Mouse (Mus musculus) MEL (cell line): ENCODE results near the gene Itga9. TPM values are rescaled to one million over a fixed set of nuclear protein-coding genes. Genes with fewer than 3 reads are reported as not detected.

Experiments used
- DNase-seq: peaks from one replicate; pipeline ENCODE4 v3.0.0; 2011; ENCODE audit warnings: low read depth, low spot score
- H3K27ac ChIP-seq: 2 replicates; pipeline ENCODE4 v1.5.1; 2012; ENCODE audit warnings: low read depth, mild to moderate bottlenecking, control low read depth, low read length, moderate library complexity; ENCODE audit not compliant: control insufficient read depth
- H3K27me3 ChIP-seq, 2 experiments: fragments of 150-350 bp in 1 of 2; sonication (generic) in 1 of 2; 2 replicates each; pipeline ENCODE4 v1.6.1; 2012; ENCODE audit warnings: low read length in 2 of 2, mild to moderate bottlenecking in 2 of 2, improper control_type of control experiment in 1 of 2, moderate library complexity in 1 of 2; ENCODE audit not compliant: insufficient read depth in 2 of 2, control insufficient read depth in 1 of 2
- H3K36me3 ChIP-seq, 2 experiments: 2 replicates each; pipeline ENCODE4 v1.6.1; 2012 to 2014; ENCODE audit warnings: low read length in 2 of 2, improper control_type of control experiment in 1 of 2, inconsistent platforms in 1 of 2, mild to moderate bottlenecking in 1 of 2; ENCODE audit not compliant: insufficient read depth in 2 of 2, control insufficient read depth in 1 of 2
- H3K4me1 ChIP-seq, 2 experiments: fragments of 150-350 bp in 1 of 2; sonication (generic) in 1 of 2; 2 replicates each; pipeline ENCODE4 v1.6.1; 2012; ENCODE audit warnings: low read length in 2 of 2, improper control_type of control experiment in 1 of 2, mild to moderate bottlenecking in 1 of 2; ENCODE audit not compliant: insufficient read depth in 2 of 2, control insufficient read depth in 1 of 2
- H3K4me3 ChIP-seq, 2 experiments: fragments of 150-350 bp in 1 of 2; sonication (generic) in 1 of 2; 2 replicates each; pipeline ENCODE4 v1.5.1; 2012; ENCODE audit warnings: low read depth in 2 of 2, low read length in 2 of 2, mild to moderate bottlenecking in 2 of 2, moderate library complexity in 2 of 2, control low read depth in 1 of 2, improper control_type of control experiment in 1 of 2; ENCODE audit not compliant: control insufficient read depth in 1 of 2, insufficient read depth in 1 of 2
- H3K79me2 ChIP-seq: 2 replicates; pipeline ENCODE4 v1.6.1; 2012; ENCODE audit warnings: mild to moderate bottlenecking, low read length, moderate library complexity; ENCODE audit not compliant: control insufficient read depth, poor library complexity, insufficient read depth
- H3K9ac ChIP-seq: 2 replicates; pipeline ENCODE4 v1.6.1; 2012; ENCODE audit warnings: low read depth, mild to moderate bottlenecking, control low read depth, low read length, moderate library complexity; ENCODE audit not compliant: control insufficient read depth, poor library complexity, severe bottlenecking
- H3K9me3 ChIP-seq: fragments of 150-350 bp; sonication (generic); replicated peaks from 2 replicates; pipeline ENCODE4 v1.6.1; 2012; ENCODE audit warnings: mild to moderate bottlenecking, low read length, improper control_type of control experiment, moderate library complexity; ENCODE audit not compliant: insufficient read depth
- BHLHE40 ChIP-seq: IDR thresholded peaks from 2 replicates; pipeline ENCODE4 v1.6.1; 2012; ENCODE audit warnings: low read depth, mild to moderate bottlenecking, inconsistent platforms, low read length, improper control_type of control experiment, borderline replicate concordance
- CHD1 ChIP-seq: IDR thresholded peaks from 2 replicates; pipeline ENCODE4 v1.6.1; 2012; ENCODE audit warnings: low read depth, mild to moderate bottlenecking, inconsistent platforms, low read length, improper control_type of control experiment
- E2F4 ChIP-seq: IDR thresholded peaks from 2 replicates; pipeline ENCODE4 v1.6.1; 2011; ENCODE audit warnings: low read depth, low read length, improper control_type of control experiment, borderline replicate concordance
- EP300 ChIP-seq, 2 experiments: IDR thresholded peaks; 2 replicates each; pipeline ENCODE4 v1.6.1; 2011; ENCODE audit warnings: improper control_type of control experiment in 2 of 2, low read length in 2 of 2, low read depth in 1 of 2, mild to moderate bottlenecking in 1 of 2
- GABPA ChIP-seq: IDR thresholded peaks from 2 replicates; pipeline ENCODE4 v1.6.1; 2012; ENCODE audit warnings: low read depth, mild to moderate bottlenecking, inconsistent platforms, low read length, improper control_type of control experiment, moderate library complexity
- GATA1 ChIP-seq: IDR thresholded peaks from 2 replicates; pipeline ENCODE4 v1.6.1; 2011; ENCODE audit warnings: low read depth, low read length, improper control_type of control experiment
- HCFC1 ChIP-seq: IDR thresholded peaks from 2 replicates; pipeline ENCODE4 v1.6.1; 2012; ENCODE audit warnings: low read depth, mild to moderate bottlenecking, inconsistent platforms, low read length, improper control_type of control experiment, moderate library complexity
- JUND ChIP-seq: IDR thresholded peaks from 2 replicates; pipeline ENCODE4 v1.6.1; 2011; ENCODE audit warnings: low read depth, mild to moderate bottlenecking, improper control_type of control experiment, low read length
- KAT2A ChIP-seq: conservative IDR thresholded peaks from 2 replicates; pipeline ENCODE4 v1.6.1; 2012; ENCODE audit warnings: low read depth, low read length, improper control_type of control experiment, inconsistent platforms
- MAFK ChIP-seq: IDR thresholded peaks from 2 replicates; pipeline ENCODE4 v1.6.1; 2011; ENCODE audit warnings: low read depth, mild to moderate bottlenecking, low read length, improper control_type of control experiment, borderline replicate concordance
- MAX ChIP-seq: IDR thresholded peaks from 2 replicates; pipeline ENCODE4 v1.6.1; 2011; ENCODE audit warnings: low read length, improper control_type of control experiment
- MEF2A ChIP-seq: IDR thresholded peaks from 2 replicates; pipeline ENCODE4 v1.6.1; 2014; ENCODE audit warnings: low read depth, mild to moderate bottlenecking, inconsistent platforms, low read length, improper control_type of control experiment; ENCODE audit not compliant: poor library complexity, insufficient replicate concordance, severe bottlenecking; ENCODE audit errors: extremely low read depth
- MXI1 ChIP-seq: IDR thresholded peaks from 2 replicates; pipeline ENCODE4 v1.6.1; 2011; ENCODE audit warnings: mild to moderate bottlenecking, low read depth, low read length, improper control_type of control experiment
- MYB ChIP-seq: IDR thresholded peaks from 2 replicates; pipeline ENCODE4 v1.6.1; 2011; ENCODE audit warnings: mild to moderate bottlenecking, low read depth, low read length, improper control_type of control experiment
- MYC ChIP-seq: IDR thresholded peaks from 2 replicates; pipeline ENCODE4 v1.6.1; 2011; ENCODE audit warnings: low read depth, mild to moderate bottlenecking, low read length, improper control_type of control experiment, moderate library complexity
- NELFE ChIP-seq: IDR thresholded peaks from 2 replicates; pipeline ENCODE4 v1.6.1; 2011; ENCODE audit warnings: low read depth, low read length, improper control_type of control experiment
- POLR2AphosphoS2 ChIP-seq: IDR thresholded peaks from 2 replicates; pipeline ENCODE4 v1.6.1; 2011; ENCODE audit warnings: low read length, improper control_type of control experiment
- RCOR1 ChIP-seq: IDR thresholded peaks from 2 replicates; pipeline ENCODE4 v1.6.1; 2012; ENCODE audit warnings: low read depth, mild to moderate bottlenecking, inconsistent platforms, low read length, improper control_type of control experiment
- TAL1 ChIP-seq: IDR thresholded peaks from 2 replicates; pipeline ENCODE4 v1.6.1; 2012; ENCODE audit warnings: mild to moderate bottlenecking, inconsistent platforms, low read length, moderate library complexity, mixed read lengths
- UBTF ChIP-seq: IDR thresholded peaks from 2 replicates; pipeline ENCODE4 v1.6.1; 2012; ENCODE audit warnings: low read depth, mild to moderate bottlenecking, inconsistent platforms, low read length, improper control_type of control experiment, moderate library complexity, borderline replicate concordance; ENCODE audit not compliant: insufficient read depth
- USF2 ChIP-seq, 2 experiments: IDR thresholded peaks; 2 replicates each; pipeline ENCODE4 v1.6.1; 2011 to 2012; ENCODE audit warnings: improper control_type of control experiment in 2 of 2, low read length in 2 of 2, borderline replicate concordance in 1 of 2, inconsistent platforms in 1 of 2, low read depth in 1 of 2, mild to moderate bottlenecking in 1 of 2; ENCODE audit not compliant: insufficient read depth in 1 of 2
- ZKSCAN1 ChIP-seq: IDR thresholded peaks from 2 replicates; pipeline ENCODE4 v1.6.1; 2012; ENCODE audit warnings: low read depth, mild to moderate bottlenecking, inconsistent platforms, low read length, improper control_type of control experiment, moderate library complexity
- ZNF384 ChIP-seq: IDR thresholded peaks from 2 replicates; pipeline ENCODE4 v1.6.1; 2012; ENCODE audit warnings: low read depth, mild to moderate bottlenecking, inconsistent platforms, low read length, improper control_type of control experiment
- polyA plus RNA-seq, 2 experiments: library from polyadenylated mRNA; stranded (reverse) in 1 of 2; unstranded in 1 of 2; fragments of >175 nt in 1 of 2; fragments of >200 nt in 1 of 2; gene quantifications; 2 replicates each; pipeline versions ENCODE4 v1.2.1 to v1.2.4; 2012; ENCODE audit warnings: low replicate concordance in 2 of 2, low read depth in 1 of 2; ENCODE audit not compliant: insufficient read length in 2 of 2, insufficient read depth in 1 of 2, missing spikeins in 1 of 2
- total RNA-seq: library from RNA; depleted of rRNA; stranded (reverse); fragments of 300-350 nt; gene quantifications from 2 replicates; pipeline ENCODE4 v1.2.3, GENCODE M21; 2012

Itga9 gene
- total and polyA plus RNA-seq, 3 experiments = 0.19 to 0.21 TPM; not detected in 1

GRCm38 (mm10) chr9:118940591-118941207 is 334.2 kb downstream of the Itga9 start:
- Histone ChIP-seq H3K4me1 (peaks cover 0 to 12% of the 10 kb centered on the region in 2 experiments; a peak in 3 of 4 replicates), H3K4me3 (no peak overlapping the region), H3K9me3 (no peaks in the 10 kb centered on the region)

GRCm38 (mm10) chr9:118942030-118942429 is 335.5 kb downstream of the Itga9 start:
- no peak for DNase-seq
- H3K4me1 ChIP-seq = peaks cover 0 to 12% of the 10 kb centered on the region in 2 experiments; a peak in 3 of 4 replicates
- no peaks in the 10 kb centered on the region for H3K9me3 ChIP-seq
- H3K36me3 ChIP-seq = peaks cover 0 to 10% of the 10 kb centered on the region in 2 experiments; a peak in 2 of 4 replicates
- no peak overlapping the region for H3K27ac ChIP-seq
- no peaks in the 10 kb centered on the region for H3K27me3 ChIP-seq
- H3K4me3 ChIP-seq = no peak overlapping the region
- TF ChIP-seq BHLHE40 (no peak), EP300 (IDR thresholded peaks at IDR 0.05; ENCODE audit: low read depth in 1 of 2, low read length in 2 of 2) (no peak), ZNF384 (no peak), JUND (no peak), ZKSCAN1 (no peak), MAFK (no peak), KAT2A (no peak), GABPA (no peak), UBTF (no peak), TAL1 (no peak), GATA1 (no peak)
- TF ChIP-seq, all 39 proteins: peak for 0
- Histone ChIP-seq H3K9ac (no peak overlapping the region), H3K79me2 (no peaks in the 10 kb centered on the region; the same call in 1 of the 2 replicates)

More at GRCm38 (mm10) chr9:118940591-118941207, 334.2 kb downstream of the Itga9 start:
- no peak for DNase-seq
- Histone ChIP-seq H3K36me3 (peaks cover 0 to 10% of the 10 kb centered on the region in 2 experiments; a peak in 2 of 4 replicates), H3K27me3 (no peaks in the 10 kb centered on the region), H3K27ac (no peak overlapping the region), H3K9ac (no peak overlapping the region), H3K79me2 (no peaks in the 10 kb centered on the region; the same call in 1 of the 2 replicates)
- no peak for TF ChIP-seq HCFC1
- TF ChIP-seq MYC = no peak
- TF ChIP-seq MYB = no peak
- no peak for TF ChIP-seq GATA1
- TF ChIP-seq E2F4 = no peak
- TF ChIP-seq CHD1 = no peak
- TF ChIP-seq RCOR1 = no peak
- no peak for TF ChIP-seq USF2 (IDR thresholded peaks at IDR 0.05; ENCODE audit: borderline replicate concordance in 1 of 2, insufficient read depth in 1 of 2, low read depth in 1 of 2, low read length in 2 of 2)
- TF ChIP-seq POLR2AphosphoS2 = no peak
- TF ChIP-seq MAX = no peak
- no peak for TF ChIP-seq MXI1
- no peak for TF ChIP-seq ZKSCAN1
- TF ChIP-seq KAT2A = no peak
- no peak for TF ChIP-seq NELFE
- no peak for TF ChIP-seq MEF2A
